Mouse (Mus musculus) layer of hippocampus, postnatal 25 days (tissue): ENCODE measurements around the gene Iqcc. TPM values are rescaled to one million over a fixed set of nuclear protein-coding genes. Genes with fewer than 3 reads are reported as not detected.

Experiments
- DNase-seq, 2 experiments: peaks; one replicate each; pipeline ENCODE4 v3.0.0; 2022; ENCODE audit warnings: mixed read lengths in 2 of 2, low spot score in 1 of 2; ENCODE audit errors: extremely low spot score in 1 of 2
- total RNA-seq, 2 experiments: library from RNA; stranded (reverse); gene quantifications; 2 replicates each; pipeline ENCODE4 v1.2.3; 2021

Gene Iqcc
- 10 to 100 TPM; 32.9 to 41.9 TPM for total RNA-seq

DNA sequence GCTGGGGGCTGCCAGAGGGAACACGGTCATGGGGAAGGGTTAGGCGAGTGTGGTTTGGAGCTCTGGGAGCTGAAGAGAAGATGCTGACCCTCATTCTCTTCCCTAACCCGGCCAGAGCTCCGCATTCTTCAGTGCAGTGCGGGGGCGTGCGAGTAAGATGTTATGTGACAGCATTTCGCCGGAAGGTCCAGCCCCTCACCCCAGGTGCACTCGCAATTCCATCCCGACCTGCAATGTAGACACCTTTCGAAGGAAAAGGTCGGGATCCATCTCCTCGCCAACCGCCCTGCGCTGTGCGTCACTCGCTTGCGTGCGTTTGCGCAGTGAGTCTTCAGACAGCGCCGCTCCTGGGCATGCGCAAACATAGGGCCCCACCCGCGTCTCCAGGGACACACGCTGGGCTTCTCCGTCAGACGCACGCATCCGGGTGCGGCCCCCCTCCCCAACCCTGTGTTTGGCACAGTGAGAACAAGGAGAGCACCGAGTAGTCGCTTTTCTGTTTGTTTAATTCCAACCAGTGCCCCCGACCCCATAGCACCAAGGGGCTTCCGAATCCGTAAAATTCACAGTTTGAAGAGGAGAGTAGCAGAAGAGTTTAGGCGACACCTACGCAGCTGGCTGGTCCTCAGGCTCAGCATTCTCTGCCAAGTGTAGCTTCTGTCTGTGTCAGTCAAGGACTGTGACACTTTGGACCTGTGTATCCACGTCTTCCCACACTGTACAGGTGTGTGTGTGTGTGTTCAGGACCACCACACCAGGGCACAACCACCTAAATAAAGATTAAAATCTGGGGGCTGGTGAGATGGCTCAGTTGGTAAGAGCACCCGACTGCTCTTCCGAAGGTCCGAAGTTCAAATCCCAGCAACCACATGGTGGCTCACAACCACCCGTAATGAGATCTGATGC lies at the start of gene Iqcc:
Gene Iqcc (minus strand): TSS at position 314 of the 906 bp plus-strand sequence.
- peak; percentile 83 to 95 for DNase-seq

DNA sequence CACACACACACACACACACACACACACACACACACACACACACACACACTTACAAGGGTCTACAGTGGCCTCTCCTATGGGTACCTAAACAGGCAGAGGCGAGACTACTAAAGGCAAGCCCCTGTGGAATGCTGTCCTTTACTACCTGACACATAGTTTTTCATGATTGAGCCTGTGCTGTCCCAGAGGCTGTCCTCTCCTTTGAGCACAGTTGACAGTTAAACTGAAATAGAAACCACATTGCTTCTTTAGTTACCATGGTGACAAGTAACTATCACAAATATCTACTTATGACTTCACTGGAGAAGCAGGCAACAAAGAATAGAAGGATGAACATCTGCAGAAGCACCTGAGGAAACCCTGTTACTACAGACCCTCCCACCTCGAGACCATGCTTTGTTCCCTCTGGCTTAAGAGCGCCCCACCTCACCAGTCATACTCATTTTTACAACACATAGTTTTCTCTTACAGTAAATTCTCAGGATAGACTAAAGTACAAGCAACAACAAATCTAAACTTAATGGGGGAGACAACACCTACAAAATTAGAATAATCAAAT lies 43.4 kb upstream of the Iqcc start:
- DNase-seq = no peak

GRCm38 (mm10) chr4:129661584-129661983 lies 42.7 kb upstream of the Iqcc start:
- no peak for DNase-seq

GRCm38 (mm10) chr4:129654770-129655169 lies 35.9 kb upstream of the Iqcc start:
- no peak for DNase-seq

DNA sequence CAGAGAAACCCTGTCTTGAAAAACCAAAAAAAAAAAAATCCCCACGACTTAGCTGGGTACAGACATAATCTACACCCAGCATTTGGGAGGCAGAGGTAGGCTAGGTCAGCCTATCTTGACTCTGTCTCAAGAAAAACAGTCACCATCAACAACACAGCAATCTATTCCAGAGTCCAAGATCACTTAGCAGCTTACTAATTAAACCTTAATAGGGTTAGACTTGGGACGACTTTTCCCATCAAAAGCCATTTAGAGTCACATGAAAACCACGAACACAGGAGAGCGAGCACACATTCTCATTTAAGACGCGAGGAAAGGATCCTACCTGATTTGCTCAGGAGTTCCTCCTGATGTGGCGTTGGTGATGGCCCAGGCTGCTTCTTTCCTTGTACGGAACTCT lies 31.5 kb upstream of the Iqcc start:
- no peak for DNase-seq

- DNase-seq = no peak
Measured at GRCm38 (mm10) chr4:129648656-129649055, 29.8 kb upstream of the Iqcc start.

DNA sequence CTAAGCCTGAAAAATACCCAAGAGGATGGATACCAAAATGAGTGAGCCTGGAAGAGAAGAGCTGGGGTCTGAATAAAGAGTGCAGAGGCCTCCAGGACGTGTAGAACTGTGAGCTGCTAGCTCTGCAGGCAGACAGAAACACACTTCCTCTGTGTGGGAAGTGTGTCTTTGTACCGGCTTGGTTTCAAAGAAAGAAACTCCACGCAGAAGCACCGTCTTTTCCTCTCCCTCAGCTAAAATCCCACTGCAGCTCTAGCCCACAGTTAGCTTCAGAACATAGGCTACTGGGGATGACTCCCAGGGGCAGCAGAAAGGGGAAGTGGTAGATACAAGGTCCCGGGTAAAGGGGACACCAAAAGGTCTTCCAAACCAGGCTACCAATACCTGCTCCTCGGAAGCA lies 26.3 kb upstream of the Iqcc start:
- no peak for DNase-seq

GRCm38 (mm10) chr4:129641756-129642155 lies 22.9 kb upstream of the Iqcc start:
- DNase-seq = no peak

DNA sequence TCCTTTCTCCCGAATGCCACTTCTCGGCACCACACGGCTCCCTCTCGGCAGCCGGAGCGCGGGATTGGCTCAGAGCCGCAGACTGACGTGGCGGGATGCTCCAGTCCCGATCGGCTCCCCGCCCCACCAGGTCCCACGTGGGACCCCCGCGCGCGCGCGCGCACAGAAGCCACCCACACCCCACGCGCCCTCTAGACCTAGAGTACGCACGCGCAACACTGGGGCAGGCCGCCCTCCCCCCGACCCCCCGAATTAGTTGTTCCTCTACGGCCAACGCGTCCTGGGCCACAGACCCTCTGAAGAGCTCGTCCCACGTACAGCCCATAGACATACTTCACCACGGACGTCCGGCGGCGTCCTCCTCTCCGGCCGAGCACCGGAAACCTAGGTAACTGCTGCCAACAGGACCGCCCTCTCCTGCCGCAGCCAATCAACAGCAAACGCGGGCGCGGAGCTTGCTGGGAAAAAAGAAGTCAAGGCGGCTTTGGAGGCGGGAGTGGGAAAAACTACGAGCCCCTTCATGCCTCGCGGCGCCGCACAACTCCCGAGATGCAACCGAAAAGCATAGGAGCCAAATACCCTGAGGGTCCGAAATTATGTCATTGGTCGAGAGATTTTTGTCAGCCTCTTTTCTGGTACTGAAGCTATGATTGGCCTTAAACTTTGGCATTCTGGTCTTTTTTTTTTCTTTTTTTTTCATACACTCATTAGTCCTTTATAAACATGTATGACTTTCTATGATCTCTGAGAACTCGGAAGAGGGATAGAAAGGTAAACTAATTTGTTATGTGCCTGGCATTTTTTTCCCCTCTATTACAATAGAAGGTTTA lies 22.0 kb upstream of the Iqcc start, which contains the start of gene Txlna:
Gene Txlna (minus strand): TSS at position 428 of the 830 bp plus-strand sequence.
- DNase-seq = peak; percentile 90 to 96

DNA sequence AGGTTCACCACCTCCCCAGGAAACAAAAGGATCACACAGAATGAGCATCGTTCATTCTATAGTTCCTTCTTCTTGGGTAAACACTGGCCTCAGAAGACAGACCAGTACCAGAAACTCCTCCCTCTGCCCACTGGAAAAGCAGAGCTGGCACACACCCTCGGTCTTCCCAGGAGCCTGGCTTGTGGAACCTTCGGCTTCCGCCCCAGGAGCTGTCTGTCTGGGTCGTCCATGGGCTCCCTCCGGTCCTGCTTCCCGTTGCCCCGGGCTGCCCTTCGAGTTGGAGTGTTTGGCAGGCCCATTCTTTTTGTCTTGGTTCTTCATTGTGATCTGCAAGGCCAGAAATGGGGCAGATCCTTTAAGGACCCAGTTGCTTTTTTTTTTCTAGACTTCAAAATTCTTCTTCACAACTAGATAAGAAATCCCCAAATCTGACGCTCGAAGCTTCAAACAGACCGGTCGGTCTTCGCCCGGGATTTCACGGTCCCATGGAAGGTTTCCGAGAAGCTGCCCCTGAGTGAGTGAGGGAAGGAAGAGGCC lies 21.3 kb upstream of the Iqcc start:
- DNase-seq = no peak

DNA sequence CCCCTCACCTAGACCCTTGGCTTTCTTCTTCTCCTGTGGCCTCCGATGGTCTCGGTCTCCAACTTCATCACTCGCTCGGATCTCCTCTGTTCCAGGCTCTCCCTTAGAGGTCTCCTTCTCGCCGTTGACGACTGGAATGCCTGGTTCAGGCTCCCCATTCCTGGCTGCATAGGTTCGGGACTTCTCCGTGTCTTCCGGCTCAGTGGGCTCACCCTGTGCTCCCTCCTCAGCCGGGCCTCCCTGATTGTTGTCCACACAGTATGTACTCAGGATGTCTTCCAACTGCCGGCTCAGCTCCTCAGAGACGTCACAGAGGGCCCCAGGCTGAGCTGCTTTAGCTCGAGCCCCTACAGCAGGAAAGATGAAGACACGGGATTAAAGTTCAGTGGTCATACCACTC lies 20.3 kb upstream of the Iqcc start:
- DNase-seq = no peak

- no peak for DNase-seq
Measured at GRCm38 (mm10) chr4:129633852-129634251, 15.0 kb upstream of the Iqcc start.

GRCm38 (mm10) chr4:129631867-129632266 lies 13.0 kb upstream of the Iqcc start:
- DNase-seq = no peak

GRCm38 (mm10) chr4:129630944-129631343 lies 12.0 kb upstream of the Iqcc start:
- no peak for DNase-seq

DNA sequence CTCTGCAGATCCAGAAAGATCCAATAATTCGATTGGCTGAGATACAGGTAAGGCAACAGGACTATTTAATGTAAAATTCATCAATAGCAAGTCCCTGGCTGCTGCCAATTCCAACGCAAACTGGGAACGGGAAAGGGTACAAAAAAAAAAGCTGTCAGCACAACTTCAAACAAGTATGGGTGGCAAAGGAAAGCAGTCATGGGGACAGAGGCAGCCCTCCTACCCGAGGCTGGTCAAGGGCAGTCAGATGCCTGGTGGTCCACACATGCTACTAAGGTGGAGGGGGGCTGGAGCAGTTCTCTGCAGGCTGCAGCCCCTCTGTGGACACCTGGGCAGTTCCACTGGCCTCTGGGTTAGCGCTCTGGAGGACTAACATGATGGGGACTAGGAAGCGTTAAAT lies 7.1 kb upstream of the Iqcc start:
- DNase-seq = no peak

GRCm38 (mm10) chr4:129625496-129625895 lies 6.6 kb upstream of the Iqcc start:
- DNase-seq = no peak

- DNase-seq = peak in 1 of 2 experiments; percentile 54
Measured at GRCm38 (mm10) chr4:129625029-129625370, 6.1 kb upstream of the Iqcc start.

DNA sequence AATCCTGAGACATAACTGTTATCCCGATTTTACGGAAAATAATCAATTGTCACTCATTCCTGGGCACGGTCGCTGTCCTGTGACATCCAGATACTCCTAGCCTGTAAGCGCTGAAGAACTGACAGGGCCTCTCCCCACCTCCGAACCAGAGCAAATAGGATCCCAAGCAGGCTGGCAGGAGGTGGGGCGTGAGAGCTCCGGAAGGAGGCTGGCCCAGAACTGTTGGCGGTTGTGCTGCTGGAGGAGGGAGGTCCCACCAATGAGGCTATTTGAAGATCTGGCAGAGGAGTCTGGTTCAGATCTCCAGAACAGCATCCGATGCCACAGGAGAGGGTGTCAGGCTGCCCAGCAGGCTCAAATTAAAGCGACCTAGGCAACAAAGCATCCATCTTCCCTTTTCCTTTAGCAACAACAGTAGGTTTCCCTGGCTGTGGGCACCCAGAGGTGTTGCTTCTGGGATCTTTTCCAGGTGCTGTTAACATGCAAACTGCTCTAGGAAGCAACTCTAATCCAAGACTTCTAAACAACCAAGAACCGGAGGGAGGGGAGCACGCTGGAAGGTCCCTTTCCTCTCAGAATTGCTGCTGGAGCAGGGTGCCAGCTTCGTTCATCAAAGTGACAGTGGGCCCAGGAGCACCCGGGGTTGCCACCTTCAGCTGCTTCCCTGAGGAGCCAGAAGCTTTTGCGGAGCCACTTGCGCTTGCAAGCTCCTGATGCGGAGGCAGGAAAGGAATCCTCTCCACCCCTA lies 5.6 kb upstream of the Iqcc start:
- peak; percentile 66 to 70 for DNase-seq

DNA sequence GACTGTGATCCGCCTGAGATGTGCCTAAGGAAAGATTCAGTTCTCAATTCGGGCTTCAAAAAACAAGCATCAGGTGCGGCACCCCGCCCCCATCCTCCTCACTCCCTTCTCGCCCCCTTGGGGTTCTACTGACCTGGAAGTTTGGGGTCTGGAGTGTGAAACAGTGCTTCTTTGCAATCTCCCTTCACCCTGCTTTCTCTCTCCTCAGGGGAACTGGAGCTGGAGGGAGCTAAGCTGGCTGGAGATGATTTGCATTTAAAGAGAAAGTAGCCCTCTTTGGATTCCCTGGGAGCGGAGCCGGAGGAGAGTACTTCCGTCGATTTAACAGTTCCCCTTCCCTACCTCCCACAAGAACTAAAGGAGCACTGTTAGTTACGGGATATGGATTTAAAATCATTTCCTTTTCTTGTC lies 4.8 kb upstream of the Iqcc start, which contains the start of gene Ccdc28b:
Gene Ccdc28b (minus strand): TSS at position 267 of the 411 bp plus-strand sequence.
- peak in 1 of 2 experiments; percentile 42 for DNase-seq
